Mouse (Mus musculus): ENCODE data around the gene Det1.
A peak's percentile ranks its signal among the peaks of the same experiment; 100 is the strongest.

GRCm38 (mm10) chr7:78791359-78792222 lies 55.5 kb downstream of the Det1 start:
- TF ChIP-seq CTCF (IDR thresholded peaks at IDR 0.05; ENCODE audit: control insufficient read depth, insufficient read depth, insufficient replicate concordance, low read depth, low read length) (peak; percentile 37; the same call in 1 of the 2 replicates), POLR2A (IDR thresholded peaks at IDR 0.05; ENCODE audit: control insufficient read depth, low read depth, low read length) (no peak)
